Mouse (Mus musculus) MEL (cell line): Measurements from ENCODE around the gene Chrdl2. TPM values are rescaled to one million over a fixed set of nuclear protein-coding genes. Genes with fewer than 3 reads are reported as not detected.

Source experiments
- DNase-seq: peaks from one replicate; pipeline ENCODE4 v3.0.0; 2011; ENCODE audit warnings: low read depth, low spot score
- H3K27ac ChIP-seq: 2 replicates; pipeline ENCODE4 v1.5.1; 2012; ENCODE audit warnings: low read depth, mild to moderate bottlenecking, control low read depth, low read length, moderate library complexity; ENCODE audit not compliant: control insufficient read depth
- H3K27me3 ChIP-seq, 2 experiments: fragments of 150-350 bp in 1 of 2; sonication (generic) in 1 of 2; 2 replicates each; pipeline ENCODE4 v1.6.1; 2012; ENCODE audit warnings: low read length in 2 of 2, mild to moderate bottlenecking in 2 of 2, improper control_type of control experiment in 1 of 2, moderate library complexity in 1 of 2; ENCODE audit not compliant: insufficient read depth in 2 of 2, control insufficient read depth in 1 of 2
- H3K36me3 ChIP-seq, 2 experiments: 2 replicates each; pipeline ENCODE4 v1.6.1; 2012 to 2014; ENCODE audit warnings: low read length in 2 of 2, improper control_type of control experiment in 1 of 2, inconsistent platforms in 1 of 2, mild to moderate bottlenecking in 1 of 2; ENCODE audit not compliant: insufficient read depth in 2 of 2, control insufficient read depth in 1 of 2
- H3K4me1 ChIP-seq, 2 experiments: fragments of 150-350 bp in 1 of 2; sonication (generic) in 1 of 2; 2 replicates each; pipeline ENCODE4 v1.6.1; 2012; ENCODE audit warnings: low read length in 2 of 2, improper control_type of control experiment in 1 of 2, mild to moderate bottlenecking in 1 of 2; ENCODE audit not compliant: insufficient read depth in 2 of 2, control insufficient read depth in 1 of 2
- H3K4me3 ChIP-seq, 2 experiments: fragments of 150-350 bp in 1 of 2; sonication (generic) in 1 of 2; 2 replicates each; pipeline ENCODE4 v1.5.1; 2012; ENCODE audit warnings: low read depth in 2 of 2, low read length in 2 of 2, mild to moderate bottlenecking in 2 of 2, moderate library complexity in 2 of 2, control low read depth in 1 of 2, improper control_type of control experiment in 1 of 2; ENCODE audit not compliant: control insufficient read depth in 1 of 2, insufficient read depth in 1 of 2
- H3K79me2 ChIP-seq: 2 replicates; pipeline ENCODE4 v1.6.1; 2012; ENCODE audit warnings: mild to moderate bottlenecking, low read length, moderate library complexity; ENCODE audit not compliant: control insufficient read depth, poor library complexity, insufficient read depth
- H3K9ac ChIP-seq: 2 replicates; pipeline ENCODE4 v1.6.1; 2012; ENCODE audit warnings: low read depth, mild to moderate bottlenecking, control low read depth, low read length, moderate library complexity; ENCODE audit not compliant: control insufficient read depth, poor library complexity, severe bottlenecking
- H3K9me3 ChIP-seq: fragments of 150-350 bp; sonication (generic); replicated peaks from 2 replicates; pipeline ENCODE4 v1.6.1; 2012; ENCODE audit warnings: mild to moderate bottlenecking, low read length, improper control_type of control experiment, moderate library complexity; ENCODE audit not compliant: insufficient read depth
- BHLHE40 ChIP-seq: IDR thresholded peaks from 2 replicates; pipeline ENCODE4 v1.6.1; 2012; ENCODE audit warnings: low read depth, mild to moderate bottlenecking, inconsistent platforms, low read length, improper control_type of control experiment, borderline replicate concordance
- CHD2 ChIP-seq: IDR thresholded peaks from 2 replicates; pipeline ENCODE4 v1.6.1; 2011; ENCODE audit warnings: low read length, improper control_type of control experiment
- CTCF ChIP-seq, 3 experiments: IDR thresholded peaks in 2 of 3; conservative IDR thresholded peaks in 1 of 3; 2 replicates each; pipeline ENCODE4 v1.5.1; 2011 to 2012; ENCODE audit warnings: low read length in 3 of 3, low read depth in 2 of 3, mild to moderate bottlenecking in 2 of 3, improper control_type of control experiment in 1 of 3, inconsistent platforms in 1 of 3, mixed read lengths in 1 of 3, moderate library complexity in 1 of 3; ENCODE audit not compliant: control insufficient read depth in 1 of 3, insufficient read depth in 1 of 3, poor library complexity in 1 of 3, severe bottlenecking in 1 of 3
- ETS1 ChIP-seq: IDR thresholded peaks from 2 replicates; pipeline ENCODE4 v1.6.1; 2012; ENCODE audit warnings: low read depth, mild to moderate bottlenecking, inconsistent platforms, low read length, improper control_type of control experiment, moderate library complexity
- GATA1 ChIP-seq: IDR thresholded peaks from 2 replicates; pipeline ENCODE4 v1.6.1; 2011; ENCODE audit warnings: low read depth, low read length, improper control_type of control experiment
- KAT2A ChIP-seq: conservative IDR thresholded peaks from 2 replicates; pipeline ENCODE4 v1.6.1; 2012; ENCODE audit warnings: low read depth, low read length, improper control_type of control experiment, inconsistent platforms
- MYB ChIP-seq: IDR thresholded peaks from 2 replicates; pipeline ENCODE4 v1.6.1; 2011; ENCODE audit warnings: mild to moderate bottlenecking, low read depth, low read length, improper control_type of control experiment
- RAD21 ChIP-seq: IDR thresholded peaks from 2 replicates; pipeline ENCODE4 v1.6.1; 2011; ENCODE audit warnings: mild to moderate bottlenecking, low read depth, low read length, improper control_type of control experiment
- RCOR1 ChIP-seq: IDR thresholded peaks from 2 replicates; pipeline ENCODE4 v1.6.1; 2012; ENCODE audit warnings: low read depth, mild to moderate bottlenecking, inconsistent platforms, low read length, improper control_type of control experiment
- SIN3A ChIP-seq: IDR thresholded peaks from 2 replicates; pipeline ENCODE4 v1.6.1; 2012; ENCODE audit warnings: low read length, improper control_type of control experiment, inconsistent platforms
- SMC3 ChIP-seq: IDR thresholded peaks from 2 replicates; pipeline ENCODE4 v1.6.1; 2011; ENCODE audit warnings: low read depth, low read length, improper control_type of control experiment
- TBP ChIP-seq: IDR thresholded peaks from 2 replicates; pipeline ENCODE4 v1.8.0; 2011; ENCODE audit warnings: low read depth, low read length, improper control_type of control experiment
- UBTF ChIP-seq: IDR thresholded peaks from 2 replicates; pipeline ENCODE4 v1.6.1; 2012; ENCODE audit warnings: low read depth, mild to moderate bottlenecking, inconsistent platforms, low read length, improper control_type of control experiment, moderate library complexity, borderline replicate concordance; ENCODE audit not compliant: insufficient read depth
- USF2 ChIP-seq, 2 experiments: IDR thresholded peaks; 2 replicates each; pipeline ENCODE4 v1.6.1; 2011 to 2012; ENCODE audit warnings: improper control_type of control experiment in 2 of 2, low read length in 2 of 2, borderline replicate concordance in 1 of 2, inconsistent platforms in 1 of 2, low read depth in 1 of 2, mild to moderate bottlenecking in 1 of 2; ENCODE audit not compliant: insufficient read depth in 1 of 2
- ZC3H11A ChIP-seq: IDR thresholded peaks from 2 replicates; pipeline ENCODE4 v1.6.1; 2012; ENCODE audit warnings: low read depth, mild to moderate bottlenecking, inconsistent platforms, low read length, improper control_type of control experiment
- polyA plus RNA-seq, 2 experiments: library from polyadenylated mRNA; stranded (reverse) in 1 of 2; unstranded in 1 of 2; fragments of >175 nt in 1 of 2; fragments of >200 nt in 1 of 2; gene quantifications; 2 replicates each; pipeline versions ENCODE4 v1.2.1 to v1.2.4; 2012; ENCODE audit warnings: low replicate concordance in 2 of 2, low read depth in 1 of 2; ENCODE audit not compliant: insufficient read length in 2 of 2, insufficient read depth in 1 of 2, missing spikeins in 1 of 2
- total RNA-seq: library from RNA; depleted of rRNA; stranded (reverse); fragments of 300-350 nt; gene quantifications from 2 replicates; pipeline ENCODE4 v1.2.3, GENCODE M21; 2012

The Chrdl2 gene
- total and polyA plus RNA-seq, 3 experiments = 0.08 TPM; not detected in 2

DNA sequence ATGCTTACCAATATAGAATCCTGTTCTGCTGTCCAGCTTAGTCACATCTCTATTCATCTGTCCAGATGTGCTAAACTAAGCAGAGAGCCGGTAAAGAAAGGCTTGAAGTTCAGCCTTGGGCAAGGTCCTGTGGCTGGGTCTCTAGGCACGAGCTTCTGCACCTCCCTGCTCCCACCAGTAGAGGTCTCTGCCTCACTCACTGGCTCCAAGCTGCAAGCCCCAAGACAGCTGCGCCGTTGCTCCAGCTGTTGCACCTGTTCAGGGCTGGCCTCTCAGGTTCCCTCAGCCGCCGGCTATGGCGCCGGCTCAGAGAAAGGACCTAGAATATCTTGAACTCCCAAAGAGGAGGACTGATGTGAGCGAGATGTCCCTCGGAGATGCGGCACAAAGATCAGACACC, 3.7 kb downstream of the Chrdl2 start:
- H3K4me3 ChIP-seq = no peak overlapping the region
- H3K9me3 ChIP-seq = no peaks in the 10 kb centered on the region
- H3K27ac ChIP-seq = no peak overlapping the region
- no peaks in the 10 kb centered on the region for H3K79me2 ChIP-seq
- no peak overlapping the region for H3K9ac ChIP-seq
- peaks cover 0 to 5% of the 10 kb centered on the region in 2 experiments; a peak in 2 of 4 replicates for H3K4me1 ChIP-seq
- peak; percentile 72 for DNase-seq
- H3K36me3 ChIP-seq = no peaks in the 10 kb centered on the region
- peak; percentile 20; the same call in 1 of the 2 replicates for TF ChIP-seq ZC3H11A
- TF ChIP-seq CHD2 = no peak
- peak; percentile 70 to 88 (median 80) for TF ChIP-seq CTCF (IDR thresholded peaks at IDR 0.05 in 2 of 3, conservative IDR thresholded peaks at IDR 0.05 in 1 of 3; ENCODE audit: control insufficient read depth in 1 of 3, insufficient read depth in 1 of 3, low read depth in 2 of 3, low read length in 3 of 3, poor library complexity in 1 of 3, severe bottlenecking in 1 of 3)
- no peak for TF ChIP-seq UBTF
- peak; percentile 48 for TF ChIP-seq RAD21
- TF ChIP-seq GATA1 = no peak
- 0 out of 2 replicates have a peak, but pooled peaks have one; percentile 28 for TF ChIP-seq BHLHE40
- peak; percentile 63 for TF ChIP-seq SMC3
- H3K27me3 ChIP-seq = peaks cover 9 to 14% of the 10 kb centered on the region in 2 experiments

DNA sequence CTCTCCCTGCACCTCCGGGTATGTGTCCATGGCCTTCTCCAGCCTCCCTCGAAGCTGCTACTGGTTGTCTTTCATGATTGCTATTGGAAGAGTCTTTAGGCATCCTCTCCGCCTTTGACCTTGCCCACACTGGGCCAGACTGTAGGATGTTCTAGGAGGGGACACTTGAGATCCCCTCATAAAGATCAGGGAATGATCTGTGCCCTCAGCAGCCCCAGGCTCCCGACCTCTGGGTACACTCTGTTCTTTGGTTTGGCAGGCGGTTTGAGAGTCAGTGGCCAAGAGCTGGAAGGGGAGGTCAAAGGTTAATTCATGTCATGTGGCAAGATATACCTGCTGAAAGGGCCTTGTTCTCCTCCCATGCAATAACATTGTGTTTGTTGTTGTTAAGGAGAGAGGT, 4.7 kb downstream of the Chrdl2 start:
- no peak for DNase-seq
- TF ChIP-seq MYB (no peak), ETS1 (no peak), RCOR1 (no peak), SIN3A (no peak), KAT2A (no peak), TBP (no peak), SMC3 (no peak), RAD21 (no peak), UBTF (no peak), USF2 (IDR thresholded peaks at IDR 0.05; ENCODE audit: borderline replicate concordance in 1 of 2, insufficient read depth in 1 of 2, low read depth in 1 of 2, low read length in 2 of 2) (no peak)
- no peak overlapping the region for H3K9ac ChIP-seq

More for the DNA sequence above, 4.7 kb downstream of the Chrdl2 start:
- Histone ChIP-seq H3K4me1 (peaks cover 0 to 5% of the 10 kb centered on the region in 2 experiments; a peak in 2 of 4 replicates), H3K27me3 (peaks cover 9 to 17% of the 10 kb centered on the region in 2 experiments), H3K4me3 (no peak overlapping the region), H3K27ac (no peak overlapping the region), H3K36me3 (no peaks in the 10 kb centered on the region), H3K9me3 (no peaks in the 10 kb centered on the region), H3K79me2 (no peaks in the 10 kb centered on the region)
